ENCODE assay signal across 8 mouse cellular contexts in the genomic region with DNA sequence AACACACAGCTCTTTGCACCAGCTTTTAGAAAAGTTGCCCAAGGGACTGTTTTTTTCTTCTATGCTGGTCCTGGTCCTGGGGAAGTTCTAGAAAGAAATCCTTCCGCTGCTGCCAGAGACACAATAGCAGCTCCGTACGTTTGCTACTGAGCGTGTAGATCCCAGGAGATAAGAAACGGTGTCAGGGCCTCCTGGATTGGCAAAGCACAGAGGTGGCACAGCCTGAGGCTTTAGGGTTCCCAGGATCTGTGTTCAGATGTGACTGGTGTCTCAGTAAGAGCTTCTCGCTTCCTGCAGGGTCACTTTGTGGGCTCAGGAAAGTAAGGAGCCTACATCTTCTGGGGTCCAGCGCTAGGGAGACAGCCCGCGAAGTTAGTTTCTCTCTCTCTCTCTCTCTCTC. TPM values are rescaled to one million over a fixed set of nuclear protein-coding genes. Genes with fewer than 3 reads are reported as not detected.
A peak's percentile ranks its signal among the peaks of the same experiment; 100 is the strongest.
DNase-seq lines count a peak whose midpoint lies in the region; ATAC-seq and TF ChIP-seq lines count a peak whose summit lies in the region.

No protein-coding gene starts in this region.

- peak overlapping the region; percentile 84 for H3K4me2 ChIP-seq in embryonic facial prominence, embryonic 12.5 days (replicated peaks)
- H3K4me2 ChIP-seq in hindbrain, embryonic 15.5 days, result peak overlapping the region; percentile 93
- peak overlapping the region; percentile 81 for H3K4me2 ChIP-seq in myocyte (ENCODE audit: low read depth)

- TF ChIP-seq POLR2A in myocyte (IDR thresholded peaks at IDR 0.05; ENCODE audit: insufficient read length, low read depth), result no peak

- peak overlapping the region; percentile 66 for H3K4me3 ChIP-seq in layer of hippocampus, adult 2 months
- H3K4me3 ChIP-seq in embryonic facial prominence, embryonic 12.5 days, result peak overlapping the region; percentile 79
- peak overlapping the region; percentile 63 for H3K4me3 ChIP-seq in hindbrain, embryonic 15.5 days
- peak overlapping the region; percentile 33 for H3K4me3 ChIP-seq in myocyte

- no peak for DNase-seq in layer of hippocampus, adult 2 months (ENCODE audit: low spot score in 2 of 2)
- no peak for DNase-seq in layer of hippocampus, postnatal 10 days (ENCODE audit: low spot score in 2 of 2)
- DNase-seq in right cerebral cortex, adult 18-20 months, result no peak
- DNase-seq in gastrocnemius, adult 8-10 months (ENCODE audit: low spot score in 2 of 2), result no peak

- H3K79me2 ChIP-seq in myocyte (ENCODE audit: control insufficient read depth, insufficient read depth), result no peaks in the 10 kb centered on the region

- peak overlapping the region; percentile 6 for H3ac ChIP-seq in myocyte (ENCODE audit: control insufficient read depth, insufficient read length)

- no peak for TF ChIP-seq CTCF in layer of hippocampus, adult 2 months (conservative IDR thresholded peaks at IDR 0.05)

- ATAC-seq in embryonic facial prominence, embryonic 12.5 days (ENCODE audit: insufficient number of reproducible peaks, insufficient read depth, low FRiP score, low TSS enrichment), result no peak
- ATAC-seq in hindbrain, embryonic 15.5 days (ENCODE audit: low FRiP score, low read depth), result no peak
- ATAC-seq in activated CD4-positive, CD25-positive, alpha-beta regulatory T cell, adult 4 months, result no peak

- no peak overlapping the region for H3K27ac ChIP-seq in layer of hippocampus, adult 2 months
- H3K27ac ChIP-seq in embryonic facial prominence, embryonic 12.5 days, result no peak overlapping the region
- H3K27ac ChIP-seq in hindbrain, embryonic 15.5 days (replicated peaks), result no peak overlapping the region

- 0 out of 2 replicates have a peak, but pooled peaks cover 3% of the 10 kb centered on the region for H3K27me3 ChIP-seq in embryonic facial prominence, embryonic 12.5 days
- no peaks in the 10 kb centered on the region for H3K27me3 ChIP-seq in hindbrain, embryonic 15.5 days
- H3K27me3 ChIP-seq in myocyte (ENCODE audit: control insufficient read depth, insufficient read depth, insufficient read length), result no peaks in the 10 kb centered on the region

- peaks cover 17% of the 10 kb centered on the region for H3K4me1 ChIP-seq in embryonic facial prominence, embryonic 12.5 days
- H3K4me1 ChIP-seq in hindbrain, embryonic 15.5 days (replicated peaks), result peaks cover 30% of the 10 kb centered on the region

- 16% methylated on average over 9 of the region's 9 CpGs for WGBS in embryonic facial prominence, embryonic 12.5 days
- 21% methylated on average over 9 of the region's 9 CpGs for WGBS in hindbrain, embryonic 15.5 days

- H3K36me3 ChIP-seq in embryonic facial prominence, embryonic 12.5 days, result peaks cover 7% of the 10 kb centered on the region; the same call in 1 of the 2 replicates
- no peaks in the 10 kb centered on the region for H3K36me3 ChIP-seq in hindbrain, embryonic 15.5 days
- H3K36me3 ChIP-seq in myocyte (ENCODE audit: control insufficient read depth, insufficient read depth), result no peaks in the 10 kb centered on the region

- H3K9ac ChIP-seq in embryonic facial prominence, embryonic 12.5 days, result peak overlapping the region; percentile 79
- peak overlapping the region; percentile 62 for H3K9ac ChIP-seq in hindbrain, embryonic 15.5 days

- no peaks in the 10 kb centered on the region for H3K9me3 ChIP-seq in embryonic facial prominence, embryonic 12.5 days
- no peaks in the 10 kb centered on the region for H3K9me3 ChIP-seq in hindbrain, embryonic 15.5 days

TF ChIP-seq in myocyte, 11 proteins besides CTCF, POLR2A, EP300 and RAD21:
- TF ChIP-seq USF1 (IDR thresholded peaks at IDR 0.05; ENCODE audit: low read depth) (no peak), CEBPB (IDR thresholded peaks at IDR 0.05; ENCODE audit: insufficient read depth, poor library complexity, severe bottlenecking) (no peak), TCF12 (IDR thresholded peaks at IDR 0.05; ENCODE audit: insufficient read depth, poor library complexity, severe bottlenecking) (no peak), REST (IDR thresholded peaks at IDR 0.05; ENCODE audit: insufficient read depth, insufficient read length) (no peak), TCF3 (IDR thresholded peaks at IDR 0.05; ENCODE audit: insufficient read length, low read depth) (no peak), MYOD1 (IDR thresholded peaks at IDR 0.05; ENCODE audit: control insufficient read depth in 1 of 3, insufficient read length in 2 of 3, low read depth in 2 of 3) (no peak), MYOG (IDR thresholded peaks at IDR 0.05; ENCODE audit: control insufficient read depth in 1 of 3, insufficient read depth in 1 of 3, insufficient read length in 2 of 3, low read depth in 2 of 3) (no peak), MAX (IDR thresholded peaks at IDR 0.05; ENCODE audit: low read depth) (no peak), POLR2AphosphoS2 (IDR thresholded peaks at IDR 0.05; ENCODE audit: insufficient read length, low read depth) (no peak)

RNA-seq across cellular contexts. Expression of a gene that starts 1.0 kb away (rescaled TPM):
- 1 to 10 TPM; 6.0 to 7.4 TPM for total RNA-seq in layer of hippocampus, adult 2 months (2021)
- 1 to 10 TPM; 8.6 to 8.8 TPM for total RNA-seq in layer of hippocampus, postnatal 10 days (2021)
- polyA plus RNA-seq in embryonic facial prominence, embryonic 12.5 days (2016; fragmentation: Nextera tagmentation; extraction: Ambion mirVana), result 56.5 and 61.0 TPM in 2 replicates
- 23.5 and 23.7 TPM in 2 replicates for polyA plus RNA-seq in hindbrain, embryonic 15.5 days (2015; fragmentation: Nextera tagmentation; extraction: Ambion mirVana)
- polyA plus RNA-seq in myocyte (2012; fragmentation: generic; extraction: Trizol), result 159 TPM
- polyA plus RNA-seq in activated CD4-positive, CD25-positive, alpha-beta regulatory T cell, adult 4 months (2017; shearing (Covaris generic)), result not detected
- total RNA-seq in gastrocnemius, adult 8-10 months (2022), result 1 to 10 TPM; 1.3 to 3.7 (median 2.3) TPM

RNA-seq across cellular contexts. Expression of a gene that starts 23.3 kb away (rescaled TPM):
- total RNA-seq in layer of hippocampus, adult 2 months (2021), result 10 to 100 TPM; 67.0 to 69.3 TPM
- 10 to 100 TPM; 51.7 to 57.0 TPM for total RNA-seq in layer of hippocampus, postnatal 10 days (2021)
- polyA plus RNA-seq in embryonic facial prominence, embryonic 12.5 days (2016; fragmentation: Nextera tagmentation; extraction: Ambion mirVana), result 81.1 and 82.9 TPM in 2 replicates
- polyA plus RNA-seq in hindbrain, embryonic 15.5 days (2015; fragmentation: Nextera tagmentation; extraction: Ambion mirVana), result 61.6 and 64.8 TPM in 2 replicates
- polyA plus RNA-seq in myocyte (2012; fragmentation: generic; extraction: Trizol), result 26.3 TPM
- polyA plus RNA-seq in activated CD4-positive, CD25-positive, alpha-beta regulatory T cell, adult 4 months (2017; shearing (Covaris generic)), result 10 to 100 TPM; 78.0 to 79.8 TPM
- 10 to 100 TPM; 16.0 to 20.5 (median 18.3) TPM for total RNA-seq in gastrocnemius, adult 8-10 months (2022)

Comparison
In these comparisons a context has a peak if more than half of its experiments do, and no peak if none do; other contexts are left out.
1. RNA of a gene that starts 1.0 kb away (polyA plus RNA-seq): 159 TPM in myocyte (single experiment), 56.5 to 61.0 TPM in embryonic facial prominence, embryonic 12.5 days and 23.5 to 23.7 TPM in hindbrain, embryonic 15.5 days; not detected in activated CD4-positive, CD25-positive, alpha-beta regulatory T cell, adult 4 months; every median in the first group is over 10 times any median in the second.
2. Peak in every context shown above with its lines, with median percentiles within 50 percentile points of each other: H3K4me3 ChIP-seq and H3K4me2 ChIP-seq.